In the genomic region with DNA sequence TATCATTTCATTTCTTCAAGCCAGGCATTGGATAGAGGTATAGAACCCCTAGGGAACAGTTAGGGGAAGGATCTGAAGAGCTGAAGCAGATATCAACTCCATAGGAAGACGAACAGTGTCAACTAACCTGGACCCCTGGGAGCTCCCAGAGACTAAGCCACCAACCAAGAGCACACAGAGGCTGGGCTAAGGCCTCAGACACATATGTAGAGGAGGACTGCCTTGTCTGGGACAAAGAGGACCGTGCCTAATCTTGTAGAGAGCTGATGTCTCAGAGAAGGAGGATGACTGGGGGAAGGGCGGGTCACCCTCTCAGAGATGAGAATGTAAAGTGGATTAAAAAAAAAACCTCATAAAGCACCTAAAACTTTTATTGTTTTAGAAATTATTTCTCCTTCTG, we compare ENCODE assay signal across 16 mouse cellular contexts.
"Had no signal": no experiment of that assay in that cellular context is flagged by ENCODE, and none has a peak within 500 bp of the region (broad histone marks: within the 10 kb centered on the region; RNA-seq: fewer than 3 reads in every experiment).

No protein-coding gene starts in this region.

- H3K4me2 ChIP-seq: neural tube, embryonic 13.5 days; neural tube, embryonic 15.5 days; stomach, embryonic 15.5 days had no signal

- DNase-seq: retina, postnatal 1 day; right cerebral cortex, adult 18-20 months; right cerebral cortex, postnatal 14 days; right cerebral cortex, postnatal 25 days; right cerebral cortex, postnatal 4 days; spleen, adult 18-20 months; thymus, adult 18-20 months; thymus, adult 2 months; thymus, postnatal 14 days; thymus, postnatal 25 days; thymus, postnatal 36 days; thymus, postnatal 4 days had no signal

- H3K9me3 ChIP-seq: neural tube, embryonic 13.5 days; neural tube, embryonic 15.5 days; stomach, embryonic 15.5 days had no signal

- H3K9ac ChIP-seq: neural tube, embryonic 13.5 days; neural tube, embryonic 15.5 days; stomach, embryonic 15.5 days had no signal

- H3K27me3 ChIP-seq: neural tube, embryonic 13.5 days; neural tube, embryonic 15.5 days; stomach, embryonic 15.5 days had no signal

- H3K4me3 ChIP-seq: neural tube, embryonic 13.5 days; neural tube, embryonic 15.5 days; stomach, embryonic 15.5 days had no signal

- H3K4me1 ChIP-seq: neural tube, embryonic 13.5 days; neural tube, embryonic 15.5 days; stomach, embryonic 15.5 days had no signal

- H3K27ac ChIP-seq: neural tube, embryonic 13.5 days; neural tube, embryonic 15.5 days; stomach, embryonic 15.5 days; stomach, postnatal 0 days had no signal

- H3K36me3 ChIP-seq: neural tube, embryonic 13.5 days; neural tube, embryonic 15.5 days; stomach, embryonic 15.5 days had no signal
